Mouse (Mus musculus) Patski (cell line): ENCODE results near the gene C5ar1. TPM values are rescaled to one million over a fixed set of nuclear protein-coding genes. Genes with fewer than 3 reads are reported as not detected.
"Not testable (repeated sequence)": the region's sequence is repeated elsewhere in the genome, so short reads cannot be mapped to it uniquely, and the experiment has no call there.

ENCODE experiments used
- ATAC-seq: fragments of 100-300 bp; one replicate; pipeline ENCODE4 v1.8.0; 2021
- CTCF ChIA-PET: fragments of 350-600 bp; sonication (Branson Sonifier 250); formaldehyde crosslinking; loops from one replicate; lab custom pipeline; 2022; ENCODE audit warnings: inconsistent platforms; lab: Charles Lee
- POLR2A ChIA-PET: fragments of 350-600 bp; sonication (Branson Sonifier 250); formaldehyde crosslinking; loops from one replicate; lab custom pipeline; 2022; ENCODE audit warnings: antibody characterized with exemption, inconsistent platforms; lab: Charles Lee
- DNase-seq: peaks from one replicate; pipeline ENCODE4 v3.0.0-alpha.2; 2011; ENCODE audit warnings: low read depth, low spot score
- H3K27me3 ChIP-seq: fragments of 371-371 bp; one replicate; pipeline ENCODE4 v1.5.1; 2021
- CTCF ChIP-seq: fragments of 100-300 bp; IDR thresholded peaks from one replicate; pipeline ENCODE4 v1.5.1; 2021
- in situ Hi-C: fragments of 300-500 bp; cut with MboI; formaldehyde crosslinking; loops from 3 replicates; pipeline ENCODE4 v1.11.1; 2018; ENCODE audit warnings: low pct_unique_long_range_greater_than_20kb, mixed read lengths
- polyA plus RNA-seq: library from polyadenylated mRNA; unstranded; gene quantifications from one replicate; pipeline ENCODE4 v1.2.3, GENCODE M21; 2021

Gene C5ar1
- polyA plus RNA-seq, 1 experiment from 2014 or later = not detected

DNA sequence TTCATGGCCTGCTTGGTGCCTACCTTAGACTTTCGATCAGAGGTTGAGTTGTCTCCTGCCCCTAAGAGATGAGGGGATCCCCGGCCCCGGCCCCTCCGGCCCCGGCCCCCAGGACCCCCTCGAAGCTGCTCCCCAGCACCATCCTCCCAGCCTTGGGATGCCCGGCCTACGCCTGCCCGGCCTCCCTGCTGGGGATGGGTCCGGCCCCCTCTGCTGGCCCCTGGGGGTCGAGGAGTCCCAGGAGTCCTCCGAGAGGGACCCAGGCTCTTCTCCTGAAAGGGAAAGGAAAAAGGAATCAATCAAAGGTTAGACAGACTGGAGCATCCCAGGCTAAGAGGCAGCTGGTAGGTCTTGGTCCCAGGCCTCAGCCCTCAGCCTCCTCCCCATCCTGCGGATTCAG is 23.0 kb upstream of the C5ar1 start:
- TF ChIP-seq CTCF = no peak
- DNase-seq = no peak
- in situ Hi-C loops = no loop called here
- ChIA-PET POLR2A (no interaction called here), CTCF (interaction anchor here (1.6 kb wide), 1 partner anchor 12 kb away, joined by 5 read pairs; no protein-coding TSS in a partner anchor)
- ATAC-seq = no peak
- no peaks in the 10 kb centered on the region for H3K27me3 ChIP-seq

DNA sequence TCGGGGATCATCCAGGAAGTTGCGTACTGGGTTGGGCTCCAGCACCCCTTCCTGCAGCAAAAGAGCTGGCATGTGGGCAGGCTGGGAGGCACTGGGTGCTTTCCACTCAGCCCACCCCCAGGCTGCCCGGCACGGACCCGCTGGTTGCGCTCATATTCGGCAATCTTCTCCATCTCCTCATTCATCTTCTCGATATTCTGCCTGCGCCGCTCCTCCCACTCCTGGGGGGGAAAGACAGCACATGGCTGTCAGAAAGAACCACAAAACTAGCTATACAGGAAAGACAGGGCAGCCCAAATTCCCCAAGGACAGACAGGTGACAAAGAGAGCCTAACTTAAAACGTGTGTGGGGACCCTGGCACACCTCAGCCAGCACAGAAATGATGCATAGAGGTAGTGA is 21.4 kb upstream of the C5ar1 start:
- no peak for DNase-seq
- in situ Hi-C loops = no loop called here
- ATAC-seq = no peak
- H3K27me3 ChIP-seq = no peaks in the 10 kb centered on the region
- ChIA-PET CTCF (interaction anchor here (1.6 kb wide), 1 partner anchor 14 kb away, joined by 5 read pairs; no protein-coding TSS in a partner anchor), POLR2A (no interaction called here)
- TF ChIP-seq CTCF = no peak

DNA sequence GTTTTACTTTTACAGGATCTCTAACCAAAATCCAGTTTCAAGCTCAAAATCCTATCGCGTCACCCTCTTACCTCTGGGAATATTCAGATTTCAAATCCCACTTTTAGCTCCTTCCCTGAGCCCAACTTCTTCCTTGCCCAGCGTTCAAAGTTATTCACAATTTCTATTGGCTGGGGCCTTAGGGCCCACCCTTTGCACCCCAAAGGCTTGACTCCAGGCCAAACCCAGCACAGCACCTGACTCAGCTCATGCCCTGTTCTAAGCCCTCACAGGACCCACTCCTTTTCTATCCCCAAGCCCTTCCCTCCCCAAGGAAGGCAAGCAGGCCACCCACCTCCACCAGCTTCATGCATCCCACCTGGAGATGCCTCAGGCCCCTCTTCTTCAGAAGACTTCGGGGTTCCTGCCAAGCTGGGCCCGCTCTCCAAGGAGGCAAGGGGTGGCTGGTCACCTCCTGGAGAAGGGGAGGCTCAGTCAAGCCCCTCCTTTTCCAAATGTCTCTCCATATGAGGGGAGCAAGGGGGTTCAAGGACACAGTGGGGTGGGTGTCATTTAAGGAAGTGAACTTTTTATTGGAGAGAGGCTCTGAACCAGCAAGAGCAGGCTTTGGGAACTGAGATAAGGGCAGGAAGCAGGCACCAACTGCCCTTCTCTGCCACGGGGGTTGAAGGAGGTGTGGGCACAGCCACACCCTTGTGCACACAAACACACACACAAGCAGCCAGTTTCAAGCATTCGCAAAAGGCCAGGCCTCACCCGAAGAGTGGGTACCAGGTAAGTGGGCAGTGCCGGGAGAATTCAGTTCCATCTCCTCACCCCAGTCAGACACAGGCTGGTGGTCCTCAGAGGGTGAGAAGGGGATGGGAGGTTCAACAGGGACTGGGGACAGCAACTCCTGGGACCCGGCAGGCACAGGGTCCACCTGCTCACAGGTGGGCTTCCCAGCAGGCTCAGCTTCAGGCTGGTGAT is 15.9 kb upstream of the C5ar1 start:
- ATAC-seq = no peak
- CTCF ChIA-PET = interaction anchor here (0.9 to 1.7 kb wide), 2 partner anchors 11 to 20 kb away, joined by 4 read pairs; no protein-coding TSS in a partner anchor
- TF ChIP-seq CTCF = no peak
- in situ Hi-C loops = no loop called here
- POLR2A ChIA-PET = interaction anchor here (1.5 kb wide), 1 partner anchor 9 kb away, joined by 3 read pairs; no protein-coding TSS in a partner anchor
- DNase-seq = no peak
- no peaks in the 10 kb centered on the region for H3K27me3 ChIP-seq

DNA sequence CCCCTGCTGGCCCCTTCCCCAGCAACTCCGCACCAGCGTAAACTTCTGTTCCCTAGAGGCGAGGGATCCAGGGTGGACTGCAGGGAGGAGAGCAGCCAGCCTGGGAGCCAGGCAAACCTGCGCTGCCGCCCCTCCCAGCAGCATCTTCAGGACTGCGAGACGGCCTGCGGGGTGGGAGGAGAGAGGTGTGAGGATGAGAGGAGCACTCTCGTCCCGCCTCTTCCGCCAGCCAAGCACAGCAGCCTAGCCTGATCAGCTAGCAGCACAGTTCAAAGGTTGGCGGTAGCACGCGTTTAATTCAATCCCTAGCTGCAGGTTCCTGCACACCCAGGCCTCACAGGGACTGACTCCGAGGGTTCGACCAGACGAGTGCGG is 14.4 kb upstream of the C5ar1 start:
- ChIA-PET POLR2A (no interaction called here), CTCF (interaction anchor here (1.0 kb wide), 1 partner anchor 11 kb away, joined by 3 read pairs; no protein-coding TSS in a partner anchor)
- no peaks in the 10 kb centered on the region for H3K27me3 ChIP-seq
- in situ Hi-C loops = no loop called here
- ATAC-seq = no peak
- no peak for DNase-seq
- TF ChIP-seq CTCF = no peak

DNA sequence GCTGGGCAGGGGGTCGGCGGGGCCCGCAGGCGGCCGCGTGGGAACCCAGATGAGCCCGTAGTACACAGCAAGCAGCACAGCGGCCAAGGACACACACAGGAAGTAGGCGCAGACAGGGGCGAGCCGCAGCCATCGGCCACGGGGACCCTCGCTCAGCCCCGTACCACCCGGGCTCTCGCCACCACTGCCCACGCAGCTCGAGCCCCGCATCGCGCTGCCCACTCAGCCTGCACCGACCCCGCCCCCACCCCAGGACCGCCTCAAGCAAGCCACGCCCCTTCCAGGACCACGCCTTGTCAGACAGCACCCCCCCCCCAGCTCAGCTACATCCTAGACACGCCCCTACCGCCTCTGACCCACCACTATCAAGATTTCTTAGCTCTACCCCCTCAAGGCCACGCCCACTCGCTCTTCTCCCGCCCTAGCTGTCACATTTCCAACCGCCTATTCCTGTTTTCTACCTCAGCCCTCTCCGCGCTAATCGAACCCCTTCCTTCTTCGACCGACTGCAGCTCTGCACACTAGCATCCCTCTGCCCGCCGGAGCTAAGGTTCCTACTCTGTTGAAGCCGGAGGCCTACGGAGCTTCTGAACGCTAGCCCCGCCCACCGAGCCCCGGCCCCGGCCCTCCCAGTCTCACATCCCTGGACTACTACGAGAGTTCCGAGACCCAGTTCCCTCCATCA is 13.9 kb upstream of the C5ar1 start, which contains the start of gene Inafm1:
Gene Inafm1 (minus strand): TSS at position 537 of the 685 bp plus-strand sequence.
- ATAC-seq (peak; percentile 54), DNase-seq (no peak)
- ChIA-PET POLR2A (interaction anchor here (1.5 kb wide), 1 partner anchor 10 kb away, joined by 3 read pairs; no protein-coding TSS in a partner anchor), CTCF (interaction anchor here (2.1 kb wide), 1 partner anchor 10 kb away, joined by 12 read pairs; no protein-coding TSS in a partner anchor)
- H3K27me3 ChIP-seq = no peaks in the 10 kb centered on the region
- in situ Hi-C loops = no loop called here
- no peak for TF ChIP-seq CTCF

DNA sequence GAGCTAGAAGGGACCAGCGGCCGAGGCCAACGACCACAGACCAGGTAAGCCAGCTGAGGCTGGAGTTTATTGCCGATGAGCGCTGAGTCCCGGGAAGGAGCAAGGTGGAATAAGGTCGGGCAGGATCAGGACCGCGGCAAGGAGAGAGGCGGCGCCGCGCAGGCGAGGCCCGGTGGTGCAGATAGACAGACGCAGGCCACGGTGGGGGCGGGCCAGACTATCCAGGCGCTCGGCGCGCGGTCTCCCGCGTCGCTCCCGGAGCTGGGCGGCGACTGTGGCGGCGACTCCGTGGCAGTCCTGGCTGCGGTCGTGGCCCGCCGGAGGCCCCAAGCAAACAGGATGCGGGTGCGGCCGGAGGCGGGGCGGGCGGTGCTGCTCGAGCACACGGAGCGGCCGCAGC is 13.3 kb upstream of the C5ar1 start:
- no peak for TF ChIP-seq CTCF
- POLR2A ChIA-PET = interaction anchor here (1.5 kb wide), 1 partner anchor 10 kb away, joined by 3 read pairs; no protein-coding TSS in a partner anchor
- in situ Hi-C loops = no loop called here
- H3K27me3 ChIP-seq = no peaks in the 10 kb centered on the region
- ATAC-seq = peak; percentile 70
- DNase-seq = no peak
- CTCF ChIA-PET = interaction anchor here (0.9 to 2.1 kb wide), 2 partner anchors 10 to 221 kb away, joined by 3 to 12 read pairs; no protein-coding TSS in a partner anchor

DNA sequence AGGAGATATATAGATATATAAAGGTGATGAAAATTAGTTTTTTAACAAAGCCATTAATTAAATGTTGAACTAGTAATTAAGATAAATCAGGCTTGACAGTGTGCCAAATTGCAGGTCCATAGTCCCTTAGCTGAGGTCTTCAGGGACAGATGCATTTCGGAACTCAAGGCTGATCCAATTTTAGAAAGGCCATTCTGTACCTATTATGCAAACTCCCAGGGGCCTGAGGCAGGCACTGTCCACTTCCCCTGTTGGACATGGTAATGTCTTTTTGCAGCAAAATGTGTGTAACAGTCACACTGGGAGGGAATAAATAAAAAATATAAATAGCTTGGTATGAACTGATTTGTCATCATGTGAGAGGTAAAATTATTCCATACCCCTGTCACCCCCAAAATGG is 11.8 kb upstream of the C5ar1 start:
- in situ Hi-C loops = no loop called here
- H3K27me3 ChIP-seq = no peaks in the 10 kb centered on the region
- no peak for DNase-seq
- TF ChIP-seq CTCF = no peak
- POLR2A ChIA-PET = no interaction called here
- CTCF ChIA-PET = interaction anchor here (1.2 to 2.1 kb wide), 2 partner anchors 8 to 78 kb away, joined by 3 to 12 read pairs; no protein-coding TSS in a partner anchor
- no peak for ATAC-seq

DNA sequence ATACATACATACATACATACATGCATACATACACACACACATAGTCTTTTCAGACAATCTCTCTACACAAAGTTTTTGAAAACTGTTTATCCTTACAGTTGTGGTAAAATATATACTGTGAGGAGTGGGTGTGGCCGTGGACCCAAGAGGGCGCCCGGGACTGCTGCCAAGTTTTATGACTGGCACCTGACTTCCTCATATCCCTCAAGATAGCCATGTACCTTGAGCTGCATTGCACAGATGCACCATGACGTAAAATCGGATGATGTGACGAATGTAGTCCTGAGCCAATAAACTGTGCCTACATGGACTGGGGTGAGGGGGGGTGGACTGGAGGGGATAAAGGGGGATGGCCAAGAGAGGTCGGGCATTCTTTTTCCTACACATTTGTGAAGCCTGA is 7.3 kb upstream of the C5ar1 start:
- in situ Hi-C loops, H3K27me3 ChIP-seq, DNase-seq, POLR2A ChIA-PET, CTCF ChIA-PET, ATAC-seq: not testable (repeated sequence)

DNA sequence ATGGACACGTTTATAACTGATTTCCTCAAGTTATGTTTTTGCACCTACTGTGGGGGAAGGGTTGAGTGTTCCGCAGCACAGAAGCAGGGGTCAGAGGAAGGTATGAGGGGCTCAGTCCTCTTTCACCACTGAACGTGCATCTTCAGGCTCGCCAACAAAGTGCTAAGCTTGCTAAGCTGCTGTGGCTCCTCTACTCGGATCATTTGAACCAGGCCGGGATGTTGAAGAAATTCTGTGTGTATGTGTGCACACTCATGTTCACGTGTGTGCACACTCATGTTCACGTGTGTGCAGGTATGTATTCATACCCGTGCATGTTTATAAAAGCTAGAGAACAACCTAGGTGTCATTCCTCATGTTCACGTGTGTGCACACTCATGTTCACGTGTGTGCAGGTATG is 6.5 kb upstream of the C5ar1 start:
- ChIA-PET POLR2A (no interaction called here), CTCF (no interaction called here)
- in situ Hi-C loops = no loop called here
- no peak for TF ChIP-seq CTCF
- no peaks in the 10 kb centered on the region for H3K27me3 ChIP-seq
- DNase-seq (no peak), ATAC-seq (no peak)

DNA sequence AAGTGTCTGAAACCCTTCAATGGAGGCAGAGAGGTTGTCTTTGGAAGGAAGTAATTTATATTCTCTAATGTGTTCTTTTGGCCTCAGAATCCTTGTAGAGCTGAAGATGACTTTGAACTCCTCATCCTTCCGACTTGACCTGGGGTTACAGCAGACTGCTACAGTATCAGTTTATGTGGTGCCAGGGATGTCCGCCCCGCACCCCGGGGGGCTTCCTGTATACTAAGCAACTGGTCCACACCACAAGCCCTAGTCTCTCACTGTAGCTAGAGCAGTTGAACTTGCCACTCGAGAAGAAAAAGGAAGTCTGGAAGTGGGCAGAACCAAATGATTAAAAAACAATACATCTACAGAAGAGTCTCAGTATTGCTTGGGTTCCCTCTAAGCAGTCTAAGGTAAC is 4.5 kb upstream of the C5ar1 start:
- ATAC-seq (no peak), DNase-seq (no peak)
- no peak for TF ChIP-seq CTCF
- ChIA-PET POLR2A (interaction anchor here (0.7 kb wide), 3 partner anchors 19 to 57 kb away, joined by 3 to 4 read pairs (median 3); no protein-coding TSS in a partner anchor), CTCF (interaction anchor here (1.7 to 2.7 kb wide), 7 partner anchors 8 to 167 kb away, joined by 4 to 30 read pairs (median 10); no protein-coding TSS in a partner anchor)
- in situ Hi-C loops = loop anchor here (5.0 kb wide), 1 partner anchor 72 kb away; no protein-coding TSS in a partner anchor
- no peaks in the 10 kb centered on the region for H3K27me3 ChIP-seq
